Mouse (Mus musculus) frontal cortex, adult (tissue): ENCODE measurements at regions not wholly inside any gene's neighbourhood (a gene's known extent, or its start where the extent isn't known, plus 50 kb on each side); places are given as distances from the start of the nearest gene placed in this dataset.

Experiments
- ATAC-seq: cut with Nextera tagmentation; 2 replicates; pipeline ENCODE4 v1.9.2; 2017; ENCODE audit warnings: mild to moderate bottlenecking, moderate library complexity, mixed read lengths; ENCODE audit not compliant: low TSS enrichment

- no peak for ATAC-seq
Measured at GRCm38 (mm10) chr19:21012391-21012790, 58.4 kb upstream of the Tmc1 start.

GRCm38 (mm10) chr19:21009607-21010006 lies 55.6 kb upstream of the Tmc1 start:
- ATAC-seq, result no peak

DNA sequence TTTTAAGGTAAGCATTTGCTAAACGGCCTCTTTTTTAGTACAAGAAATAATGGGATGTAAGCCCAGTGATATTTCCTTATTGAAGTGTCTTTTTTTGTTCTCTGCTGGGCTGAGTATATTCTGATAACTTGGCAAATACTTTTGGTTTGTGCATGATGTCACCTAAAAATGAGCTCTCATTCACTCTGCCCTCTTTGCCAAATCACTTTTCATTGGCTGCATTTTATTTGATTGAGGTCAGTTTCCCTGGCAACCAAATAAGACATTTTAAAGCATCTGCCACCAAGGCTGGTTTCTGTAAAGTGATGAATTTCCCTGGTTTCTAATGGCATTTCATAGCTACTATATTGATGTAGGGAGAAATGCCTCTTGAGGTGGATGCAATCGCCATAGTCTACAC lies 50.4 kb upstream of the Tmc1 start:
- ATAC-seq, result no peak
